Mouse (Mus musculus) cerebellum, adult (tissue): ENCODE measurements at regions not wholly inside any gene's neighbourhood (a gene's known extent, or its start where the extent isn't known, plus 50 kb on each side); places are given as distances from the start of the nearest gene placed in this dataset.

Experiments used
- ATAC-seq: cut with Nextera tagmentation; 2 replicates; pipeline ENCODE4 v1.9.2; 2017; ENCODE audit warnings: mild to moderate bottlenecking, moderate library complexity, mixed read lengths; ENCODE audit not compliant: insufficient number of reproducible peaks, low FRiP score, low TSS enrichment

- peak; percentile 75 for ATAC-seq
Measured at GRCm38 (mm10) chr14:86445139-86445538, 695.9 kb downstream of the Diaph3 start.

- ATAC-seq, result no peak
Measured at GRCm38 (mm10) chr14:86443921-86444835, 696.9 kb downstream of the Diaph3 start.

GRCm38 (mm10) chr14:86441895-86442679 is 698.9 kb downstream of the Diaph3 start:
- ATAC-seq, result no peak

- ATAC-seq, result no peak
Measured at GRCm38 (mm10) chr14:86437383-86437782, 703.7 kb downstream of the Diaph3 start.

GRCm38 (mm10) chr14:86435345-86435744 is 705.7 kb downstream of the Diaph3 start:
- ATAC-seq, result no peak

GRCm38 (mm10) chr14:86431215-86431816 is 709.7 kb downstream of the Diaph3 start:
- no peak for ATAC-seq

- no peak for ATAC-seq
Measured at GRCm38 (mm10) chr14:86421881-86422280, 719.2 kb downstream of the Diaph3 start.

GRCm38 (mm10) chr14:86419959-86420598 is 721.0 kb downstream of the Diaph3 start:
- no peak for ATAC-seq

GRCm38 (mm10) chr14:86396876-86397275 is 744.2 kb downstream of the Diaph3 start:
- no peak for ATAC-seq

- no peak for ATAC-seq
Measured at GRCm38 (mm10) chr14:86395951-86396361, 745.1 kb downstream of the Diaph3 start.

- no peak for ATAC-seq
Measured at GRCm38 (mm10) chr14:86395531-86395930, 745.5 kb downstream of the Diaph3 start.

GRCm38 (mm10) chr14:86395068-86395467 is 746.0 kb downstream of the Diaph3 start:
- ATAC-seq, result no peak

- ATAC-seq, result no peak
Measured at GRCm38 (mm10) chr14:86385136-86385535, 755.9 kb downstream of the Diaph3 start.

- no peak for ATAC-seq
Measured at GRCm38 (mm10) chr14:86365032-86365431, 776.0 kb downstream of the Diaph3 start.

- ATAC-seq, result no peak
Measured at GRCm38 (mm10) chr14:86360423-86361059, 780.5 kb downstream of the Diaph3 start.

GRCm38 (mm10) chr14:86358584-86358983 is 782.5 kb downstream of the Diaph3 start:
- ATAC-seq, result peak; percentile 54; the same call in 1 of the 2 replicates

- ATAC-seq, result no peak
Measured at GRCm38 (mm10) chr14:86350526-86350925, 790.5 kb downstream of the Diaph3 start.

GRCm38 (mm10) chr14:86339007-86339406 is 802.0 kb downstream of the Diaph3 start:
- no peak for ATAC-seq

GRCm38 (mm10) chr14:86337052-86337451 is 804.0 kb downstream of the Diaph3 start:
- ATAC-seq, result no peak

- ATAC-seq, result no peak
Measured at GRCm38 (mm10) chr14:86335284-86335683, 805.8 kb downstream of the Diaph3 start.
